In genomic region chr12:64104214-64104613, GRCm38 (mm10) we compare ENCODE assay signal across 9 mouse cellular contexts.
DNase-seq lines count a peak whose midpoint lies in the region; ATAC-seq lines count a peak whose summit lies in the region.
"Had no signal": no experiment of that assay in that cellular context is flagged by ENCODE, and none has a peak within 500 bp of the region (broad histone marks: within the 10 kb centered on the region; RNA-seq: fewer than 3 reads in every experiment).

No protein-coding gene starts in this region.

- ATAC-seq in hindbrain, embryonic 14.5 days (ENCODE audit: low FRiP score): no peak
- no peak; the same call in 1 of the 2 replicates for ATAC-seq in hindbrain, embryonic 12.5 days (ENCODE audit: low FRiP score)

- H3K27me3 ChIP-seq in hindbrain, embryonic 14.5 days (ENCODE audit: control insufficient read depth, insufficient read depth, low read length): no peaks in the 10 kb centered on the region
- no peaks in the 10 kb centered on the region for H3K27me3 ChIP-seq in hindbrain, embryonic 12.5 days
- H3K27me3 ChIP-seq: neural tube, embryonic 12.5 days had no signal

- H3K4me3 ChIP-seq in hindbrain, embryonic 14.5 days (replicated peaks; ENCODE audit: low read length): no peak overlapping the region
- no peak overlapping the region for H3K4me3 ChIP-seq in hindbrain, embryonic 12.5 days
- H3K4me3 ChIP-seq: neural tube, embryonic 12.5 days had no signal

- no peak overlapping the region for H3K4me2 ChIP-seq in hindbrain, embryonic 14.5 days (replicated peaks)
- no peak overlapping the region for H3K4me2 ChIP-seq in hindbrain, embryonic 12.5 days (replicated peaks)
- H3K4me2 ChIP-seq: neural tube, embryonic 12.5 days had no signal

- DNase-seq in hindbrain, embryonic 14.5 days (ENCODE audit: low spot score): peak; percentile 63
- peak; percentile 40 for DNase-seq in testis, postnatal 10 days (ENCODE audit: low spot score)
- no peak for DNase-seq in testis, postnatal 14 days (ENCODE audit: low spot score)
- DNase-seq in embryo, embryonic 10 days (ENCODE audit: low spot score): peak; percentile 71
- DNase-seq in right cerebral cortex, postnatal 14 days: peak; percentile 20
- DNase-seq in urinary bladder, adult 2 months (ENCODE audit: low spot score): no peak
- DNase-seq in cerebellum, adult 11 months: no peak

- no peaks in the 10 kb centered on the region for H3K36me3 ChIP-seq in hindbrain, embryonic 14.5 days (replicated peaks; ENCODE audit: control insufficient read depth, insufficient read depth)
- no peaks in the 10 kb centered on the region for H3K36me3 ChIP-seq in hindbrain, embryonic 12.5 days
- H3K36me3 ChIP-seq: neural tube, embryonic 12.5 days had no signal

- WGBS in hindbrain, embryonic 14.5 days: 35% methylated on average over 2 of the region's 2 CpGs
- WGBS in hindbrain, embryonic 12.5 days: 36% methylated on average over 2 of the region's 2 CpGs

- H3K9ac ChIP-seq in hindbrain, embryonic 14.5 days: no peak overlapping the region
- H3K9ac ChIP-seq in hindbrain, embryonic 12.5 days: no peak overlapping the region
- H3K9ac ChIP-seq: neural tube, embryonic 12.5 days had no signal

- H3K27ac ChIP-seq in hindbrain, embryonic 14.5 days: no peak overlapping the region
- no peak overlapping the region for H3K27ac ChIP-seq in hindbrain, embryonic 12.5 days
- H3K27ac ChIP-seq: neural tube, embryonic 12.5 days had no signal

- H3K4me1 ChIP-seq in hindbrain, embryonic 14.5 days (replicated peaks; ENCODE audit: control insufficient read depth, insufficient read depth, low read length): no peaks in the 10 kb centered on the region
- no peaks in the 10 kb centered on the region for H3K4me1 ChIP-seq in hindbrain, embryonic 12.5 days
- H3K4me1 ChIP-seq: neural tube, embryonic 12.5 days had no signal

- H3K9me3 ChIP-seq in hindbrain, embryonic 14.5 days (ENCODE audit: control insufficient read depth, low read length): no peaks in the 10 kb centered on the region
- no peaks in the 10 kb centered on the region for H3K9me3 ChIP-seq in hindbrain, embryonic 12.5 days (replicated peaks)
- H3K9me3 ChIP-seq: neural tube, embryonic 12.5 days had no signal

Comparison
In these comparisons a context has a peak if more than half of its experiments do, and no peak if none do; other contexts are left out.
1. DNase-seq: peak in hindbrain, embryonic 14.5 days (single experiment), testis, postnatal 10 days (single experiment), embryo, embryonic 10 days (single experiment) and right cerebral cortex, postnatal 14 days (single experiment); none in testis, postnatal 14 days (single experiment), urinary bladder, adult 2 months (single experiment) and cerebellum, adult 11 months (single experiment).